Mouse (Mus musculus): ENCODE data around the gene Epha8.

DNA sequence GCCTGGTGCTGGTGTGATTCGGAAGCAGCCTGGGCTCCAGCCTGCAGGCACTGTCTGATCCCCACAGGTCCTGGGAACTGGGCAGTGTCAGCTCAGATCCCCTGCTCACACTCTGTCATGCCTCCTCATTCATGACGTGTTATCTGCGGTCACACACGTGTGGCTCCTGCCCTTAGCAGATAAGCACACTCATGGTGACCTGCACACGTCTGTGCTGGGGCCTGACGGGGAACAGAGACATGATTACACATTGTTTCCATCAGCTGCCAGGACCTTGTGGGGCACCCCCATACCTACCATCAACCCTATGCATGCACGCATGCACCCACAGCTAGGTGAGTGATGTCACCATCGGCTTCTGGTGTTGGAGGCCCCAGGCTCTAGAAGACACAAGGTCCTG is 26.1 kb downstream of the Epha8 start:
- TF ChIP-seq POLR2A (IDR thresholded peaks at IDR 0.05; ENCODE audit: control insufficient read depth, extremely low read depth, insufficient read depth, low read length, poor library complexity): no peak
- TF ChIP-seq CTCF (IDR thresholded peaks at IDR 0.05; ENCODE audit: borderline replicate concordance, control insufficient read depth, extremely low read depth, insufficient read depth, low read length, poor library complexity): no peak

Data from thymus, adult 2 months (tissue).